Mouse (Mus musculus): ENCODE measurements around the gene Gtf2i. TPM values are rescaled to one million over a fixed set of nuclear protein-coding genes. Genes with fewer than 3 reads are reported as not detected.

The Gtf2i gene
- total RNA-seq, 2 experiments from 2014 or later, result 213 to 217 TPM

GRCm38 (mm10) chr5:134289935-134290560 lies 24.5 kb downstream of the Gtf2i start:
- DNase-seq (ENCODE audit: low spot score in 2 of 2), result no peak
- intact Hi-C loops (cut with DNase I), result no loop called here

GRCm38 (mm10) chr5:134288071-134288470 lies 26.5 kb downstream of the Gtf2i start:
- DNase-seq (ENCODE audit: low spot score in 2 of 2), result no peak
- intact Hi-C loops (cut with DNase I), result no loop called here

GRCm38 (mm10) chr5:134284921-134285320 lies 29.6 kb downstream of the Gtf2i start:
- peak; percentile 32 to 82 for DNase-seq (ENCODE audit: low spot score in 2 of 2)
- intact Hi-C loops (cut with DNase I), result loop anchor here (2.0 kb wide), 1 partner anchor 30 kb away; the partner anchor contains the start of gene Gtf2i

- intact Hi-C loops (cut with DNase I), result no loop called here
- DNase-seq (ENCODE audit: low spot score in 2 of 2), result no peak
These were observed 32.0 kb downstream of the Gtf2i start for GRCm38 (mm10) chr5:134282603-134283002.

- intact Hi-C loops (cut with DNase I), result no loop called here
- no peak for DNase-seq (ENCODE audit: low spot score in 2 of 2)
These were observed 32.5 kb downstream of the Gtf2i start for GRCm38 (mm10) chr5:134282076-134282475.

GRCm38 (mm10) chr5:134279371-134279770 lies 35.2 kb downstream of the Gtf2i start:
- no peak for DNase-seq (ENCODE audit: low spot score in 2 of 2)
- intact Hi-C loops (cut with DNase I), result no loop called here

- DNase-seq (ENCODE audit: low spot score in 2 of 2), result no peak
- intact Hi-C loops (cut with DNase I), result no loop called here
These were observed 37.5 kb downstream of the Gtf2i start for GRCm38 (mm10) chr5:134277109-134277508.

GRCm38 (mm10) chr5:134275556-134275955 lies 39.0 kb downstream of the Gtf2i start:
- intact Hi-C loops (cut with DNase I), result no loop called here
- no peak for DNase-seq (ENCODE audit: low spot score in 2 of 2)

- intact Hi-C loops (cut with DNase I), result no loop called here
These were observed 39.5 kb downstream of the Gtf2i start for GRCm38 (mm10) chr5:134275021-134275420.

GRCm38 (mm10) chr5:134273761-134274160 lies 40.8 kb downstream of the Gtf2i start:
- intact Hi-C loops (cut with DNase I), result loop anchor here (5.0 kb wide), 1 partner anchor 39 kb away; the partner anchor contains the start of gene Gtf2i
- DNase-seq (ENCODE audit: low spot score in 2 of 2), result no peak

More at GRCm38 (mm10) chr5:134275021-134275420, 39.5 kb downstream of the Gtf2i start:
- no peak for DNase-seq (ENCODE audit: low spot score in 2 of 2)

- intact Hi-C loops (cut with DNase I), result loop anchor here (5.0 kb wide), 1 partner anchor 40 kb away; the partner anchor contains the start of gene Gtf2i
These were observed 41.8 kb downstream of the Gtf2i start for GRCm38 (mm10) chr5:134272761-134273160.

GRCm38 (mm10) chr5:134271421-134271820 lies 43.1 kb downstream of the Gtf2i start:
- intact Hi-C loops (cut with DNase I), result loop anchor here (5.0 kb wide), 1 partner anchor 41 kb away; the partner anchor contains the start of gene Gtf2i
- no peak for DNase-seq (ENCODE audit: low spot score in 2 of 2)

More at GRCm38 (mm10) chr5:134272761-134273160, 41.8 kb downstream of the Gtf2i start:
- no peak for DNase-seq (ENCODE audit: low spot score in 2 of 2)

- intact Hi-C loops (cut with DNase I), result loop anchor here (5.0 kb wide), 1 partner anchor 42 kb away; the partner anchor contains the start of gene Gtf2i
- no peak for DNase-seq (ENCODE audit: low spot score in 2 of 2)
These were observed 44.0 kb downstream of the Gtf2i start for GRCm38 (mm10) chr5:134270566-134270965.

GRCm38 (mm10) chr5:134269751-134270150 lies 44.8 kb downstream of the Gtf2i start:
- intact Hi-C loops (cut with DNase I), result loop anchor here (5.0 kb wide), 1 partner anchor 43 kb away; the partner anchor contains the start of gene Gtf2i
- DNase-seq (ENCODE audit: low spot score in 2 of 2), result no peak

GRCm38 (mm10) chr5:134268751-134269150 lies 45.8 kb downstream of the Gtf2i start:
- intact Hi-C loops (cut with DNase I), result no loop called here
- no peak for DNase-seq (ENCODE audit: low spot score in 2 of 2)

GRCm38 (mm10) chr5:134266404-134266803 lies 48.2 kb downstream of the Gtf2i start:
- intact Hi-C loops (cut with DNase I), result no loop called here
- no peak for DNase-seq (ENCODE audit: low spot score in 2 of 2)

GRCm38 (mm10) chr5:134265890-134266289 lies 48.7 kb downstream of the Gtf2i start:
- DNase-seq (ENCODE audit: low spot score in 2 of 2), result no peak
- intact Hi-C loops (cut with DNase I), result no loop called here

GRCm38 (mm10) chr5:134260001-134260636 lies 54.4 kb downstream of the Gtf2i start:
- DNase-seq (ENCODE audit: low spot score in 2 of 2), result no peak

GRCm38 (mm10) chr5:134258934-134259333 lies 55.6 kb downstream of the Gtf2i start:
- intact Hi-C loops (cut with DNase I), result no loop called here
- DNase-seq (ENCODE audit: low spot score in 2 of 2), result no peak

More at GRCm38 (mm10) chr5:134260001-134260636, 54.4 kb downstream of the Gtf2i start:
- intact Hi-C loops (cut with DNase I), result no loop called here

- no peak for DNase-seq (ENCODE audit: low spot score in 2 of 2)
- intact Hi-C loops (cut with DNase I), result no loop called here
These were observed 56.2 kb downstream of the Gtf2i start for GRCm38 (mm10) chr5:134258395-134258794.

Measured in left cerebral cortex, postnatal 25 days (tissue).